Mouse (Mus musculus) midbrain, embryonic 14.5 days (tissue): ENCODE measurements around the gene Gm17545. TPM values are rescaled to one million over a fixed set of nuclear protein-coding genes. Genes with fewer than 3 reads are reported as not detected.

ENCODE experiments used
- ATAC-seq: fragments of 200-750 bp; cut with Nextera tagmentation; 2 replicates; pipeline ENCODE4 v1.8.0; 2017; ENCODE audit warnings: moderate number of reproducible peaks, moderate library complexity; ENCODE audit not compliant: low FRiP score, low TSS enrichment
- DNase-seq: peaks from one replicate; pipeline ENCODE4 v3.0.0-alpha.2; 2015
- H3K27ac ChIP-seq: fragments of 300-500 bp; sonication (generic); replicated peaks from 2 replicates; pipeline ENCODE4 v1.5.1; 2014; ENCODE audit warnings: mild to moderate bottlenecking, low read depth, low read length, moderate library complexity
- H3K27me3 ChIP-seq: fragments of 300-500 bp; sonication (generic); 2 replicates; pipeline ENCODE4 v1.6.1; 2014; ENCODE audit warnings: low read length, control low read depth, mixed read lengths; ENCODE audit not compliant: control insufficient read depth, insufficient read depth
- H3K36me3 ChIP-seq: fragments of 300-500 bp; sonication (generic); 2 replicates; pipeline ENCODE4 v1.6.1; 2014; ENCODE audit warnings: low read length, control low read depth; ENCODE audit not compliant: control insufficient read depth, insufficient read depth
- H3K4me1 ChIP-seq: fragments of 300-500 bp; sonication (generic); 2 replicates; pipeline ENCODE4 v1.6.1; 2014; ENCODE audit warnings: mild to moderate bottlenecking, antibody characterized with exemption, low read length, control low read depth; ENCODE audit not compliant: control insufficient read depth, insufficient read depth
- H3K4me2 ChIP-seq: fragments of 300-500 bp; sonication (generic); 2 replicates; pipeline ENCODE4 v1.6.1; 2014; ENCODE audit warnings: mild to moderate bottlenecking, low read length, moderate library complexity
- H3K4me3 ChIP-seq: fragments of 300-500 bp; sonication (generic); replicated peaks from 2 replicates; pipeline ENCODE4 v1.5.1; 2014; ENCODE audit warnings: low read depth, low read length
- H3K9ac ChIP-seq: fragments of 300-500 bp; sonication (generic); replicated peaks from 2 replicates; pipeline ENCODE4 v1.6.1; 2014; ENCODE audit warnings: mild to moderate bottlenecking, low read length, moderate library complexity
- H3K9me3 ChIP-seq: fragments of 300-500 bp; sonication (generic); 2 replicates; pipeline ENCODE4 v1.6.1; 2016; ENCODE audit warnings: low read length, control low read depth, mixed read lengths; ENCODE audit not compliant: control insufficient read depth
- WGBS: fragments of 180-500 bp; shearing (Covaris S2); extraction: QIAGEN DNeasy Blood & Tissue Kit; methylation state at CpG from one replicate; pipeline ENCODE4 v1.1.7; 2014; 5-methylcytosine and 5-hydroxymethylcytosine counted together
- polyA plus RNA-seq: library from polyadenylated mRNA; unstranded; fragments of >200 nt; fragmentation: Nextera tagmentation; extraction: Ambion mirVana; gene quantifications from 2 replicates; pipeline ENCODE4 v1.2.1, GENCODE M21; 2014

Gm17545 gene
- polyA plus RNA-seq, 1 experiment from 2014 or later, result not detected

DNA sequence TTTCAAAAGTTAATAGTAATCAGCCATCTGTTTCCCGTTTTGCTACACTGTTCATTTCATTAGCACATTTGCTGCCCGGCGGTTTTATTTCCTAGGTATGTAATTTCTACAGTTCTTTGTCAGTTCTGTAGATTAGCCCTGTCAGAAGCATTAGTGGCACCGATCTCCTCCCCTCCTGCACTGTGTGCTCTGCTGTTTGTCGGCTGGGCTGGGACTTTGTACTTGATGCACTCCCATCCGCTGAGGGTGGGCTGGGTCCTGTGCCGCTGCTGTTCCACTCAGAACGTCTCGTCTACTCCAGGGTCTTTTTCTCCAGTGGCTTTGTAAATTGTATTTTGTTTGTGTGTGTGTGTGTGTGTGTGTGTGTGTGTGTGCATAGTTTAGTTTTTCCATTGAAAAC is 34.9 kb downstream of the Gm17545 start:
- Histone ChIP-seq H3K4me2 (no peak overlapping the region), H3K4me3 (no peak overlapping the region), H3K9ac (no peak overlapping the region), H3K9me3 (no peaks in the 10 kb centered on the region), H3K4me1 (no peaks in the 10 kb centered on the region), H3K27me3 (no peaks in the 10 kb centered on the region), H3K36me3 (no peaks in the 10 kb centered on the region), H3K27ac (no peak overlapping the region)
- ATAC-seq (no peak), DNase-seq (no peak)
- WGBS, result 72% methylated on average over 9 of the region's 9 CpGs

DNA sequence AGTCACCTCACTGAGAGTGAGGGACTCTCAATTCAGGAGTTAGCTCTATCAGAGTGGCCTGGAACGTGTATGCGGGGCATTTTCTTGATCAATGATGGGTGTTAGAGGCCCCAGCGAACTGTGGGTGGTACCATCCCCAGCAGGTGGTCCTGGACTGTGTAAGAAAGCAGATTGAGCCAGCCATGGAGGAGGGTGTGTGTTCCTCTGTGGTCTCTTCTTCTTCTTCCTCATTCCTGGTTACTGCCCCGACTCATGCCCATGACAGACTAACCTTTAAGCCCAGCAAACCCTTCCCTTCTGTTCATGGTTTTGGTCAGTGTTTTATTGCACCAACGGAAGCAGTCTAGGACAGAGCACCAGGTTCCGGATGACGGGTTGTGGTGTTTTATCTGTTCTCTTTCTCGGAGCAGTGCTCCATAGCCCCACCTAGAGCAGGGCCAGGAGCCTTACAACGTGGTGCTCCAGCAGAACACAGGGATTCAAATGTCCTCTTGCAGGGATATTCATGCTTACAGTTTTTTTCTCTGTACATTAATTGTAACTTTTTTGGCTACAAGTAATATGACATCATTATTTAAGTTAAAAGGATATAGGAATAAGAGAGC is 40.2 kb downstream of the Gm17545 start:
- H3K27ac ChIP-seq, result no peak overlapping the region
- H3K36me3 ChIP-seq, result no peaks in the 10 kb centered on the region
- no peak for DNase-seq
- no peak overlapping the region for H3K4me2 ChIP-seq
- no peaks in the 10 kb centered on the region for H3K27me3 ChIP-seq
- H3K9ac ChIP-seq, result no peak overlapping the region
- H3K9me3 ChIP-seq, result no peaks in the 10 kb centered on the region
- H3K4me1 ChIP-seq, result no peaks in the 10 kb centered on the region
- ATAC-seq, result no peak
- 86% methylated on average over 9 of the region's 9 CpGs for WGBS
- no peak overlapping the region for H3K4me3 ChIP-seq

DNA sequence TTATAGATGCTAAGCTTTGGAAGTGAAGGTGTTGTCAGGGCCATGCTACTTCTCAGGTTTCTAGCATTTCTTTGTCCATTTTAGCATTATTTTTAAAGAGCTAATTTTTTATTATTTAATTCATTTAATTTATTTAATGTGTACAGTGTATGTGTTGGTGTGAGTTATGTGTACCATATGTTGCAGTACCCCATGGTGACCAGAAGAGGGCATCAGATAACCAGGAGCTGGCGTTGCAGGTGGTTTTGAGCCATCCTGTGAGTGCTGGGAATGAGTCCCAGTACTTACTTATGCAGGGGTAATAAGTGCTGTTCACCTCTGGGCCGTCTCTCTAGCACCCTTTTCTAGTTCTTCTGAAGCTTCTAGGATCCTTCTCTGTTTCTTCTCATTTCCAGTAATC is 41.0 kb downstream of the Gm17545 start:
- no peak for ATAC-seq
- Histone ChIP-seq H3K36me3 (no peaks in the 10 kb centered on the region), H3K9ac (no peak overlapping the region), H3K4me1 (no peaks in the 10 kb centered on the region), H3K27ac (no peak overlapping the region), H3K4me2 (no peak overlapping the region), H3K9me3 (no peaks in the 10 kb centered on the region), H3K27me3 (no peaks in the 10 kb centered on the region), H3K4me3 (no peak overlapping the region)
- WGBS, result 84% methylated on average over 2 of the region's 2 CpGs
- DNase-seq, result no peak

DNA sequence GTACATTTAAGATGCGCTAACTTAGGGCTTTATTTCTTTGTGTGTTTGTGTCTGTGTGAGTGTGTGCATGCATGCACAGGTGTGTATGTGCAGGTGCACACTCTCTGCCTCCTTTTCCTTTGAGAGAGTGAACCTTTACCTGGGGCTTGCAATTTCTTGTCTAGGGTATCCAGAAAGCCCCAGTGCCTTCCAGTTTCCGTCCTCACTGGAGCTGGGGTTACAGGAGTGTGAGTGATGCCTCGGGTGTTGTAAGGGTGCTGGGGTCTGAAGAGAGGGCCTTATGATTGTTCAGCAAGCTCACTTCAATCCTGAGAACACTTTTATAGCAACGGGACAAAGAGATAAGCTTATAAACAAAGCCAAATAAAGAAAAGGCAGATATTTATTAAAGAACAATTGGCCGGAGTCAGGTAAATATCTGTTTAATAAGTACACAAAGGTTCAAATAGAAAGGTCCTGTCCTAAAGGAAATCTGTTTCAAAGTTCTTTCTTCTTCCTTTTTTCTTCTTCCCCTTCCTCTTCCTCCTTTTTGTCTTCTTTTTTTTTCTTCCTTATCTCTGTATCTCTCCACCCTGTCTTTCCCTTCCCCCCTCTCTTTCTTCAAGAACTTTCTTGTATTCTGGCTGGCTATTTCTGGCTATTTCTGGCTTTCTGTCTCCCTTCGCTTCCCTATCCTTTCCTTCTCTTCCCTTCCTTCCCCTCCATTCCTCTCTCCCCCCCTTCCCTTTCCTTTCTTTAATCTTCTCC is 43.1 kb downstream of the Gm17545 start:
- no peak overlapping the region for H3K27ac ChIP-seq
- ATAC-seq (no peak), DNase-seq (no peak)
- H3K4me2 ChIP-seq, result no peak overlapping the region
- H3K36me3 ChIP-seq, result no peaks in the 10 kb centered on the region
- H3K9me3 ChIP-seq, result no peaks in the 10 kb centered on the region
- 85% methylated on average over 6 of the region's 6 CpGs for WGBS
- no peaks in the 10 kb centered on the region for H3K4me1 ChIP-seq
- H3K9ac ChIP-seq, result no peak overlapping the region
- H3K4me3 ChIP-seq, result no peak overlapping the region
- no peaks in the 10 kb centered on the region for H3K27me3 ChIP-seq

DNA sequence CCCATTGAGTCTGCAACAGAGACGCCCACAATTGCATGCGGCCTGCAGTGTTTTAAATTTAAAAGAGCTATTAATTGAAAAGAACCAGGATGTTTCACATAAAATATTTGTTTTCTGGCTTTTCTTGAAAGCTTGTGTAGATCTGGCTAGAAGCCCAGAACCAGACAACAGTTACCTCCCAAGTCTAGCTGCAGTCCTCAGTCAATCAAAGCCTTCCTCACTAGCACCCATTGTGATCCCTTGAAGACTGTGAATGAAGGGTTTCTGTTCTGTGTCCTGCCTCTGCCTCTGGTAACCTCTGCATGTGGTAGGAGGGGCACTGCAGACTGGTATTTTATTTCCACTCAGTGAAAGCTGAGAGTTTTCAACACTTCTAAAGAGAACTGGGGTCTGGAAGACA is 48.9 kb downstream of the Gm17545 start:
- H3K36me3 ChIP-seq, result no peaks in the 10 kb centered on the region
- peak; percentile 2 for DNase-seq
- ATAC-seq, result no peak
- 75% methylated on average over 2 of the region's 2 CpGs for WGBS
- no peak overlapping the region for H3K9ac ChIP-seq
- no peak overlapping the region for H3K4me2 ChIP-seq
- H3K4me3 ChIP-seq, result no peak overlapping the region
- H3K27me3 ChIP-seq, result no peaks in the 10 kb centered on the region
- H3K9me3 ChIP-seq, result no peaks in the 10 kb centered on the region
- H3K4me1 ChIP-seq, result no peaks in the 10 kb centered on the region
- H3K27ac ChIP-seq, result no peak overlapping the region

DNA sequence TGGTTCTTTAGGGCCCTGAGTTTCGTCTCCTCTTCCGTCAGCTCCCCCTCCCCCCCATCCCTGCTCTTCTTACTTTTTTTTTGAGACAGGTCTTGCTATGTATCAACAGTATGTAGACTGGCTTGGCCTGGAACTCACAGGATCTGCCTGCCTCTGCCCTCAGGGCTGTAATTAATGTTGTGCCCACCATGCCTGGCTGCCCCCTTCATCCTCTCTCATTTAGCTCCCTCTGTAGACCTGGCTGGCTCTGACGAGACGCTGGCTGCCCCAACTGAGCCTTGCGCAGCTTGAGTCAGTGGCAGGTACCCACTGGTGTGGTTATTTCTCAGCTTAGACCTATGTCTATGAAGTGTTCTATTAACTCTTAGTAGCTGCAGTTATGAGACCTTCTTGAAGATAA is 49.5 kb downstream of the Gm17545 start:
- no peaks in the 10 kb centered on the region for H3K9me3 ChIP-seq
- ATAC-seq, result no peak
- H3K4me3 ChIP-seq, result no peak overlapping the region
- H3K27me3 ChIP-seq, result no peaks in the 10 kb centered on the region
- no peak for DNase-seq
- H3K4me2 ChIP-seq, result no peak overlapping the region
- H3K4me1 ChIP-seq, result no peaks in the 10 kb centered on the region
- no peaks in the 10 kb centered on the region for H3K36me3 ChIP-seq
- no peak overlapping the region for H3K27ac ChIP-seq
- WGBS, result 74% methylated on average over 5 of the region's 5 CpGs
- no peak overlapping the region for H3K9ac ChIP-seq

DNA sequence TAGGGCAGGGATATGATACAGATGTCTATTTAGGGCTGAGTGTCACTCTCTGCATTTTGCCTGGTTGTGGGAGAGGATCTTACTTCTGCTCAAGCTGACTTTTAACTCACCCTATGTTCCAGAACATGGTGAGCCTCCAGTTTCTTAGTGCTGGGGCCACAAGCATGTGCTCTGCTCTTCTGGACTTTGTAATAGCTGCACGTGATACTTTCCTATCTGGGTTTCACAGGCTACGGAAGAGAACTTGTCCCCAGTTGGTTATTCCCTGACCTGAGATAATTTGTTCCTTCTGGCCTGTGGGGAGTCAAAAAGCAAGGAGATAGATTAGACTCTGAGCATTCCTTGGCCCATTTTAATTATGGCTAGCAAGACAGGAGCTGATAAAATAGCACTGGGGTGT is 51.5 kb downstream of the Gm17545 start:
- Histone ChIP-seq H3K9me3 (no peaks in the 10 kb centered on the region), H3K36me3 (no peaks in the 10 kb centered on the region), H3K9ac (no peak overlapping the region), H3K4me2 (no peak overlapping the region), H3K27ac (no peak overlapping the region), H3K27me3 (no peaks in the 10 kb centered on the region), H3K4me1 (no peaks in the 10 kb centered on the region), H3K4me3 (no peak overlapping the region)
- WGBS, result 89% methylated on average over 2 of the region's 2 CpGs
- no peak for ATAC-seq
- no peak for DNase-seq
